Mouse (Mus musculus): Measurements from ENCODE around the gene Mycl.

The Mycl gene

DNA sequence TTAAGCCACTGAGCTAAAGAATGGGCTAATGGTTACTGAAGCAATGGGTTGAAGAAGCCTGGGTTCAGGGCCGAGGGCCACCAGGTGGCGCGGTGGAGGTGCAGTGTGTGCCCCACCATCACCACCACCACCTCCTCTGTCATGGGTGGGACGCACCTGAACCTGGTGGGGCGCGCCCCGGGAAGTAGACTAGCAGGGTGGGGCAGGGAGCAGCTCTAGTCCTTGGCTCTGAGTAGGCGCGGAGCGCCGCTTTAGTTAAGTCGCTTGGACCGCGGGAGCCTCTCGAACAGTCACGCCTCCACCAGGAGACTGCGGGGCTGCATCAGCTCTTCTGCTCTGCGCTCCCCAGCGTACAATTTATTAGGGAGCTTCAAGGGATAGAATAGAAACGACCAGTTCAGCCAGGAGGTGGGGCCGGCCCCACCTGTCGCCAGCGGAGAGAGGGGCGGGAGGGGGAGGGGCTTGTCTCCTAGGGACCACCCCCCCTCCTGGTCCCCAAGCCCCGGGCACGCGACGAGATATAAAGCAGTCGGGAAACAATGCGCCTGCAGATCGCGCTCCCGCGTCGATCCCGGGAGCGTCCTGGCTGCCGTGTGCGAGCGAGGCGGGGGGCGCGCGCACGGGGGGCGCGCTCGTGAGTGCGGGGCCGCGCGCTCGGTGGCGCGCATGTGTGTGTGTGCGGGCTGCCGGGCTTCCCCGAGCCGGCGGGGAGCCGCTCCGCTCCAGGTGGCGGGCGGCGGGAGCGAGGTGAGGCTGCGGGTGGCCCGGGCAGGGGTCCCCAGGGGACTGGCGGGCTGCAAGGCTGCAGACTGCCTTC is at the start of gene Mycl:
Gene Mycl (plus strand): TSS at position 249 of the 817 bp plus-strand sequence.
- in situ Hi-C loops (cut with MboI, MseI), result loop anchor here (5.0 kb wide), 1 partner anchor 87 kb away; no protein-coding TSS in a partner anchor

DNA sequence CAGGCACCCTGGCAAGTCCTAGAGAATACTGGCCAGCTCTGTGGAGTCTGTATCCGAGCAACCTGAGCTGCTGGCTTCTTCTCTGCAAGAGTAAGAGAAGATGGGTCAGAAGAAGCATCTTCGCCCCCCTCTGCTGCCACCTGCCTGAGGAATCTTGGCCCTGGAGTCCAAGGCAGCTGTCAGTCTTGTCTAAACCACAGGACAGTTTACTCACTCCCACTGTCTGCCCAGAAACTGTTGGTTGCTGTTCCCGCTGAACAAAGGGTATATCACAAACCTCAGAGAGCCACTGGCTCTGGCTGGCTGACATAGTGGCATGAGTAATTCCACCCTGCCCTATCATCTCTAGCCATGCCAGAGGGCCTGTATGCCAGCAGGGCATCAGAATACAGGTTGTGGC is 48.2 kb upstream of the Mycl start:
- in situ Hi-C loops (cut with MboI, MseI), result no loop called here

DNA sequence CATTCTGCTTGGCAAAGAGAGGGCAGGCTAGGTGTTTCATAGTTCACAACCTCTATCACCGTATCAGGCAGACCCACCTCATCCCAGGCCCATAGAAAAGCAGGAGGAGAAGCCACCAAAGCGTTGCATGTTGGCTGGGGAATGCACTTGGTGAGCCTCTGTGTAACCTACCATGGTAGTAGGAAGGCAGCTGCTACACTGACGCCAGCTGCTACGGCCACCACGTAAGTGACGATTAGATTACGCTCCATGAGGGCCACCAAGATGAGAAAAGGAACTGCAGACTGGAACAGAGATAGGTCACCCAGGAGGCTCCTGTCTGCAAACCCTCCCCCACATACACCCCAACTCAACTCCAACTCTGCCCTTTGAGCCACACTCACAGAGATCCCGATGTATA is 46.4 kb upstream of the Mycl start:
- in situ Hi-C loops (cut with MboI, MseI), result no loop called here

DNA sequence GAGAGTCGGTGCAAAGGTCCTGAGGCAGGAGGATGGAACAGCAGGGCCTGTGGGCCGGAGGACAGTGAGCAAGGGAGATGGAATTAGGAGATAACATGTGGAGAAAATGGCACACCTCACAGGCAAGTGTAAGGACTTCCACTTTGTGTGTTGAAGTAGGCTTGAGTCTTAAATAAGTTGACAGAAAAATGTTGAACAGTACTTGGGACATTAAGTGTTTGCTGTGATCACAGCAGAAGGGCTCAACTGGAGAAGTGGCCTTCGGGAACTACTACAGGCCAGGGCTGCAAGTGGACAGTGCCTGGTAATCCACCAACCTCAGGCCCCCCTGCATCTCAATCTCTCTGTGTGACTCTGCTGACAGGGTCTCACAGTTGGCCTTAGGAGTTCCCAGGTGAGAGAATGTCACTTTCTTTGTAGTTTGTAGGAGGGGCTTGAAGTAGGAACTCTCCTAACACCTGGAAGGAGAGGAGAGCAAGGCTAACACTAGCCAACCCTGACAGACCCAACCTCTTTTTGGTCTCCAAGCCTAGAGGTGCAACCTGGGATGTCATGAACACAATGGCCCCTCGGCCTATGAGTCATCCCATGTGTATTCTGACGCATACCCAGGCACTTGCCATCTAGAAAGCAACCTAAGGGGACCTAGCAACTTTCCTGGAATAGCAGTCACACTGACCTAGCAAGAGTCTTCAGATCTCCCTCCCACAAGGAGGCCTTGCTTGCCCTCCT is 40.6 kb upstream of the Mycl start:
- in situ Hi-C loops (cut with MboI, MseI), result no loop called here

DNA sequence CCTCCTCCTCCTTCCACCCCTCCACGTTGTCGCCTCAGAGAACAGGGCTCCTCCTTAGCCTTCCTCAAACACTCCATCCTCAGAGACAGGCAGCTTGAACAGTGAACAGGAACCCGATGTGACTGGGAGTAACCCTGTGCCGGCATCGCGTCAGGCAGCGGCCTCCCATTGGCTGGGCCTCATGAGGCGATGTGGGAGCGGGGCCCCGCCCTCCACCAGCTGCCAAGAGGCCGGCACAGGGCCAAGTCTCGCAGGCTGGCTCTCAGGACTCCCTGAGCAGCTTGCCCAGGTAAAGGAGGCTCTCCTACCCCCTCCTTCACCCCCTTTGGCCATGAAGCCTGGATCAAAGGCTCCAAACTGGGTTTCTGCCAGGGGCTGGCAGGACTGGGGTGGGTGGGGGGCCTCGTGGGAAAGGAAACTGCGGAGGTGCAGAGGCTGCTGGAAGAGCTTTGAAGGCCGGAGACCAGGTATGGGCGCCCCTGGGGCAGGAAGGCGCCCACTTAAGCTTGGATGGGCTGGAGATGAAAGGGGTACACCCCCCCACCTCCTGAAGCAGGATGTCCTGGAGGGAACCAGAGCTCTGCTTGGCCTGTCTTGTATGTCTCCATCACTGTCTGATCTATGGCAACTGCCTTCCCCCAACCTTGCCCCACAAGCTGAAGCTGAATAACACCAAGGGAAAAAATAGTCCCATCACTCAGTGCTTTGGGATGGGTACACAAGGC is 39.9 kb upstream of the Mycl start:
- in situ Hi-C loops (cut with MboI, MseI), result no loop called here

DNA sequence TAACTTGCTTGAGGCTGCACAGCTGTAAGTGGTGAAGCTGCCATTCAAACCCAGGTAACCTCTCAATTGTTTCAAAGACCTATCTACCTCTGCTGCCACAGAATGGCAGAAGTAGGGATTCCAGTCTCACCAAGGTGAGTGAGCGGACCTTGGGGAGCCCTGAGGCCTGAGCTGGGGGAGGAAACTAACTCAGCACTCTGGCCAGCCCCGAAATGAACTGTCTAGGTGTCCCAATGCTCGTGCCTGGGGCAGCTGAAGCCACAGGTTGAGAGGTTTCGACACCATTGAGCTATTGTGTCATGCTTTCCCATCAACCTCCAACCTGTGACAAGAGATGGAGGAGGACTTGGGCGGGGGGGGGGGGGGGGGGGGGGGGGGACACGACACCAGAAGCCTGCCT is 39.2 kb upstream of the Mycl start:
- in situ Hi-C loops (cut with MboI, MseI), result no loop called here

DNA sequence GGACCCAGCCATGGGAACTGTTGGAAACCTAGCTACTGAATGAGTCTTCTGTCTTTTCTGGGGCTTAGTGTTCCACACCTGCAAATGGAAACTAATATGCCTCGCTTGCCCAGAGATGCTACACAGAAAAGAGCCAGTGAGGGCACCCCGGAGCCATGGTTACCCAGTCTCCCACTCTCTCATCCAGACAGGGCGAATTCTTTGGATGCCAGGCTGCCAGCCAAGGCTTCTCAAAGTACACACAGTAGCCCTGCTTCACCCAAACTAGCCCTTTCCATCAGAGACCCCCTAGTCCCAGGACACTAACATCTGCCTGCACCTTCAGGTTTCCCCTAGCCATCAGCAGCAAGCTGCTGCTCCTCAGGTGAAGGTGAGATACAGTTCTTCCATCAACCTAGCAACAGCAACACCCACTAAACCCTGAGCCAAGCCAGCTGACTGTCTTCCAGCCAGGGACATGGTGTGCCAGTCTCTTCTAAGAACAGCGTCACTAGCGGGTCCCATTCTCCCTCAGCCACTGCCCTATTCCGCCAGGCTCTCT is 36.9 kb upstream of the Mycl start:
- in situ Hi-C loops (cut with MboI, MseI), result no loop called here

DNA sequence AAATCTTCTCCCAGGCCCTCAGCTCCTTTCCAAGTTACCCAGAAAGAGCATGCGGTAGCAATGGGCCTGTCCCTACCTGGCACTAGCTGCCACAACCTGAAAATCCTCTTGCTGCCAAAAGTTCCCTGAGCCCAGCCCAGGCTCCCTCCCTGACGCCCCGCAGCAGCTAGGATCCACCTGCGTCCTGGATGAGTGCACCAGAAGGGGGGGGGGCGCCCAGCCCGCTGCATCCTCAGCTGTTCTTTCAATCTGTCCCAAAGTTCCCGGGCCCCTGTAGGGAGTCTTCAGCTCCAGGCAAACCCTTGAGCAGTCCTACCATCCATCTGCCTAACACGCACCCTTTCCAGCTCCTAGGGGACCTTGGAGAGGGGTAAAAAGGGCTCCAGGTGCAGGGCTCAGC is 35.6 kb upstream of the Mycl start:
- in situ Hi-C loops (cut with MboI, MseI), result no loop called here

DNA sequence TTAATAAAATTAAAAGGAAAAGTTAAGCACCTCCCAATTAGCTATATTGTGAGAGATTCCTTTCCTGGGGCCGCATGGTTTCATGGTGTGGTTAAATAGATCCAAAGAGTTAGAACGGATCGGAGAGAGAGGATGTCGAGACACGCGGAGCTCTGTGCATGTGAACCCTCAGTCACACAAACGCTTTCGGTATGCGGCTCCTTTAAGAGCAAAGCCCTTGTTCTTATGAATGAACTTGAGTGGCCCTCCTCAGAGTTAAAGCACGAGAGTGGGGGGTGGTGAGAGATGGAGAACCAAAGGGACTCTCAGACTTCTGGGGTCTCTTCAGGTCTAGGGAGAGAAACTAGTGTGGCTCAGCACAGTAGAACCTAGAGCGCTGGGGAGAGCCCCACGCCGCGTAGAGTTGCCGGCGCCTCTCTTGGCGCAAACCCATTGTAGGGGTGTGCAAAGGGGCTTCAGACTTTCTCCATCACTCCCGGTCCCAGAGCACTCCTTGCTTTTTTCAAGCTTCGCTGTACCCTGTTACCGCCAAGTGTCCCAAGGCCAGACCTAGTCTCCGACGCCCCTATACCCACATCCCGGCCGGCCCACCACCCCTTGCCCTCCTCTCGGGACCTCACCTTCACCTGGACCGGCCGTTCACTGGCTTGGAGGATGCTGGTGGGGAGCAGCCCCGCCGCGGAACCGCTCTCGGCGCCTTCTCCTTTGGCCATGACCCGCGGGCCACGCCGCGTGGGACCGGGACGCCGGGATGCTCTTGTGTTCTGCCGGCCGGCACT is 34.9 kb upstream of the Mycl start:
- in situ Hi-C loops (cut with MboI, MseI), result no loop called here

DNA sequence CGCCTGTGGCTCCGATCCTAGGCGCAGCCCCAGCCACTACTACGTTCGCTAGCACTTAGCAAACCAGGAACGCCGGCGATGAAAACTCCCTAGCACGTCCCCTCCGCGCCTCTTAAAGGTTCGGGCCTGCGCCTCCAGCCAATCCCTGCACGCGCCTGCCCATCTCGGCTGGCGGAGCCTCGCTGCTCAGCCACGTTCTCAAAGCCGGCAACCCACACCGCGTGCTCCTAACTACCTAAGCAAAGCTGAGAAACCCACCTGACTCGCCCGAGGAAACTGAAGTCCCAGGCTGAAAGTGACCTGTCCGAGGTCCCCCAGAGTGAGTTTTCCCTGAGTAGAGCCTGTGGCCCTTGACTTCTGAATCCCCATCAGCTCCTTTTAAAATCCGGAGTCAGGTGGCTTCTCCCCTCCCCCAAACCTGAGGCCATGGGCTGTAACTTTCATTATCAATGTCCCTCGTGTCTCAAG is 34.3 kb upstream of the Mycl start, which contains the start of gene Mfsd2a:
Gene Mfsd2a (minus strand): TSS at position 89 of the 468 bp plus-strand sequence.
- in situ Hi-C loops (cut with MboI, MseI), result no loop called here

DNA sequence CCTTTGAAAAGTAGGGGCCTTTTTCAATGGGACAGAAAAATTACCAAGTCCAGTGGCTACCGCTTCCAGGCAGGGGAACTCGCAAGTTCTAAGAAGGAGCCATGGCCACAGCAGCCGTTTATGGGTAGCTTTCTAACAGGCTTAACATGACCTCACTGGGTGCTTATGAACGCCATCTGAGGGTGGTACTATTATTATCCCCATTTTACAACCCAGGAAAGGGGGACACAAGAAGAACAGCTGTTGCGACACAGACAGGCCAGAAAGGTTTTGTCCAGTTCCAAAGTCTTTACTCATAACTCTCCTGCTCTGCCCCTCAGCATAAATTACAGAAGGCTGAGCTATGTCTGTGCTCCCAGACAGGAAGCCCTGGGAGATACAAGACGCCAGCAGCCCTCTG is 33.9 kb upstream of the Mycl start:
- in situ Hi-C loops (cut with MboI, MseI), result no loop called here

DNA sequence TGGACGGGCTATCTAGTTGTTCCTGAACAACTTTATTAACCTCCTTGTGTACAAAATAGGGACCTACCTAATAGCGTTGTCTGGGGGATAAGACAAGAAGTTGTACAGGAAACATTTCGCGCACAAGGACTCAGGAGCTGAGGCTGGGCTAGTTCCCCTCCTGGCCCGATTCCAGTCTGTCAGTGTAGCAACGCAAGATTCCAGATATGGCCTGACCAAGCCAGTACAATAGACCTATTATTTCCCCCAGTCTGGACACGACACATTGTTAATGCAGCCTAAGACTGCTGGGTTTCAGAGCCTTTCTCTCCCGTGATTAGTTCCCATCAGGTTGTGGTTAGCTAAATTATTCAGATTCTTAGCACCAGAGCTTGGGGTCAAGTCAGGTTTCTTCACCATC is 32.7 kb upstream of the Mycl start:
- in situ Hi-C loops (cut with MboI, MseI), result no loop called here

DNA sequence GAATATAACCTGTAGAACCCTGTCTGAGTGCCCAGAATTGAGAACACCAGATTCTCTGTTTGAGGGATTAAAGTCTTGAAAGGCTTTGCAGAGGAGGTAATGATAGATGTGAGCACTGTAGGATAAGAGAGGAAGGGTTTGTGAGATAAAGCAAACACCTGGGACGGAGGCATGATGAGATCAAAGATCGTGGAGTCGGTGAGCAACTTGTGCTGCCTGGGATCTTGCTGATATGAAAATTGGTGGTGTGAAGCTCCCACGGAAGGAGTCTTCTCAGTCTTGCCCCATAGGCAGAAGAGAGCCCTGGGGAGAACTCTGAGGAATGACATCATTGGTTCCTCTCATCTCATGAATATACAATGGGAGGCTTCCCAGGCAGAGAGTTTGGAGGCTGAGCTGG is 27.3 kb upstream of the Mycl start:
- in situ Hi-C loops (cut with MboI, MseI), result no loop called here

DNA sequence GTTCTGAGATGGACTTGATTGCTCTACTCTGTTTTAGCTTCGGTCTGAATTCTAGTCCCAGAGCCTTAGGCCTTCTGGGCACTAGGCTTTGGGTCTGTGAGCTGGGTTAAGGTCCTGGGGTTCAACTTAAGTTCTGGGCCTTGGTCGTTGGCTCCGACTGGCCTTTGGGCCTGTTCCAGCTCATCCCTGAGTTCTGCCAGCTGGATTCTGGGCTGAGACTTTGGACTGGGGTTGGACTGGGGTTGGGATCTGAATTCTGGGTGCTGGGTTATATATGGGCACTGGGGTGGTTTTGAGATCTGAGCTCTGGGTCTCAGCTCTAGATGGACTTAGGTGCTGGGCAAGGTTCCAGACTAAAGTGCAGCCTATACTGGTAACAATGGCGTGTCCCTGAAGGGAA is 24.3 kb upstream of the Mycl start:
- in situ Hi-C loops (cut with MboI, MseI), result no loop called here

DNA sequence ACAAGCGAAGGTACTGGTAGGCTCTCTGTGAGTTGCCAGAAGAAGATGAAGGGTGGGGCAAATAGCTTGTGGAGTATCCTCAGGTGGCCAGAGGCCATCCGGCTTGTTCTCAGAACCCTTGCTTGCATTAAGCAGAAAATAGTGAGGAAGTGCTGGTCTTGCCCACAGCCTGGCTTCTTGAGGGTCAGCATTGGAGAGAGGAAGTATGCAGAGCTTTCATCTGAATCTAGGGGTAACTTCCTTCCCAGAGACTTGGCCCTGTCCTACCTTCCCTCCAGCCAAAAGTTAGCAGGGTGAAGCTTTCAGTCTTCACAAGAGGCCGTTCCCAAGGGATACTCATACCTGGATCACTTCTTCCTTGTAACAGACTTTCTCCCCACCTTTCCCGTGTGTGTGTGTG is 23.8 kb upstream of the Mycl start:
- in situ Hi-C loops (cut with MboI, MseI), result no loop called here

DNA sequence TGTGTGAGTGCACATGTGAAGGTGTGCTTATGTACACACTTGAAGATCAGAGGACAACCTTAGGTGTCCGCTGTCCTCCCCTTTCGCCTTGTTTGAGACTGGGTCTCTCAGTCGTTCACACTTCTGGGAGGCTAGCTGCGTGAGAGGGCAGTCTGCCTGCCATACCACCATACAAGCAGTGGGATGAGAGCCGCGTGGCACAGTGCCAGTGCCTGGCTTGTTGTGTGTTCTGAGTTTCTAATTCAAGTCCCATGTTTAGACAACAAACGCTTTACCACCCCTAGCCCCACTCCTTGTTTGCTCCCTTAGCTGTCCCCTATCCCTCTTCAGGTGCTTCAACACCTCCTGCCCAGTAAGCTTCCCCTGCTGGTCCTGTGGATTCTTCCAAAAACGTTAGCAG is 23.4 kb upstream of the Mycl start:
- in situ Hi-C loops (cut with MboI, MseI), result no loop called here

DNA sequence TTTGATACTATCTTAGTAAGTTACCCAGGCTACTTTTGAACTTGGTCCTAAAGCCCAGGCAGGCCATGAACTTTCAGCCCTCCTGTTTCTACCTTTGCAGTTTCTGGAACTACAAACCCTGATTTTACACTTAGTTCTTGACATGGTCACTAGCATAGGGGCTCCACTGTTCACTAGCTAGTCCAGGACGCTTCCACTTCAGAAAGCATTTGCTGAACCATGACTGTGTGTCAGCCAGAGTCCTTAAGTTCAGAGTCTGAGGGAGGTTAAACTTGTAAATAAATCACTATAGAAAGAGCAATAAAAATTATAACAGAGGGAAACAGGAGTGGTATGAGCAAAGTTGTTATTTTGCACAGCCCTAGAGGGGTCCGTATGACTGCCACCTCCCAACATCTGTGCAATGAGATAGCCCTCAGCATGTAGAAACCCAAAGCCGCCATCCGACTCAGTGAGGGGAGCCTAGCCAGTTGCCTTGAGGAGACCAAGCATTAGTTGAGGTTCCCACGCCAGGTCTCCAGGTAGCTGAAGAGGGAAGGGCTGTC is 20.4 kb upstream of the Mycl start:
- in situ Hi-C loops (cut with MboI, MseI), result no loop called here

DNA sequence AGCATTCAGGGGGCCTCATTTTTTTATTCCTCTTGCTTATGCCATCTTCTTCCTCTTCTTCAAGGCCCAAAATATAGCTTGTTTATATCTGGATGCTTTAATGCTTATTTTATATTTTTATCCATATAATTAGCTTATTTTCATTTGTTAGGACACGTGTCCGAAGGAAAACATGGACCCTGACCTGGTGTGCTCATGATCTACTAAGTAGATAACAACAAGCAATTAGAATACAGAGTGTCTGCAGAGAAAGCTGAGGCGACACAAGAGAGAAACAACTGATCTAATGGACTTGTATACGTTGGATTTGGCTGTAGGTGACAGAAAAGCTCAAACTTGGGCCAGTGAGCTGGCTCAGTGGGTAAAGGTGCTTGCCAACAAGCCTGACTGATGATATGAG is 18.6 kb upstream of the Mycl start:
- in situ Hi-C loops (cut with MboI, MseI), result no loop called here

DNA sequence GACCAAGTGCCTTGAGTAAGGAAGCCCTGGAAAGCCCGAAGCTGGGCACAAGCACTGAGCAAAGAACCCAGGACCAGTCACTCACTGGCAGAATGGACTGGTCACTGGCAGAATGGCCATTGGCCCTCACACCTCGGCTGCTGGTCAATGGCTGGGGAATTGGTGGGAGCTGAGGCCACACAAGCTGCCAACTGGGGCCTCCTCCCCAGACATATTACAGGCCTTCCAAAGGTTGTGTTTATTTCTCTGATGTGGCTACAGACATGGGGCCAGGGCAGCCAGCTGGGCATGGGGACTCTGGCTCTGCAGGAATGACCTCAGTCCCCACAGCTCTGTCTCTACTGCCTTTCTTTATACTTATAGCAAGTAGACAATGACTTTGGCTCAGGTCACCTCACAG is 16.6 kb upstream of the Mycl start:
- in situ Hi-C loops (cut with MboI, MseI), result no loop called here

DNA sequence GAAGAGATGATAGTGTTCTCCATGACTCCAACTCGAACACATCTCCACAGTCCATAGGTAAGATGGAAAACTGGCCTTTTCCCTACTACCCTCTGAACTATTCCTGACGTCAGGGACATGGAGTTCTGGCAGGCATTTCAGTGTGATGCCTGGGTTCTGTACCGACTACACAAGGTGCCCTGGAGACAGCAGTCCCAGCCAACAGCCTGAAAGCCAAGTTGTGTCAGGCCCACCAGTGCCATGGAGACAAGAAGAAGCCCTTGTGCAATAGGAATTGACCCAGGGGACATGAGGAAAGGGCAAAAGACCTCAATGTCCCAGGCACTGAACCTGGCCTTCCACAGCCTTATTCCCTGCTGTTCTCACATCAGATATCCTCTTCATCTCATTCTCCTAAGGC is 15.6 kb upstream of the Mycl start:
- in situ Hi-C loops (cut with MboI, MseI), result no loop called here

DNA sequence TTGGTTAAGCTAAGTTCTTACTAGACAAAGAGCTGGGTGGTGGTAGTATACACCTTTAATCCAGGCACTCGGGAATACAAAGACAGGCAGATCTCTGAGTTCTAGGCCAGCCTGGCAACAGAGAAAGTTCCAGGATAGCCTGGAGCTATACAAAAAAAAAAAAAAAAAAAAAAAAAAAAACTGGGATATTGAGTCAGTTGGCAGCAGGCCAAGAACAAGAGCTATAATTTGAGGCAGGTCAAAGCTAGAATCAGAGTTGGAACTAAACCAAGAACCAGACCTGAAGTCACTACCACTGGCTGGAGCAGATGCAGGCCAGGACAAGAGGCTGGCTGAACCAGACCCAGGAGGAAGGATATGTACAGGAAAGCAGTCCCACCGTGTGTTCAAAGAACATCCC is 14.8 kb upstream of the Mycl start:
- in situ Hi-C loops (cut with MboI, MseI), result no loop called here
